Mouse (Mus musculus) liver, adult 2 months (tissue): ENCODE results near the gene Myo16.

Experiments
- CTCF ChIP-seq: fragments of 200-500 bp; IDR thresholded peaks from 2 replicates; pipeline ENCODE4 v1.5.1; 2011; ENCODE audit warnings: low read depth, low read length, control low read depth
- POLR2A ChIP-seq: fragments of 200-500 bp; IDR thresholded peaks from 2 replicates; pipeline ENCODE4 v1.6.1; 2011; ENCODE audit warnings: low read length, control low read depth; ENCODE audit not compliant: insufficient read depth; ENCODE audit errors: extremely low read depth

- TF ChIP-seq CTCF (no peak), POLR2A (no peak)
Observed at GRCm38 (mm10) chr8:10575244-10575643, 421.5 kb downstream of the Myo16 start.
